Mouse (Mus musculus) inflammation-experienced regulatory T-cells, adult 6 months (primary cell): ENCODE data around the gene Col4a1. TPM values are rescaled to one million over a fixed set of nuclear protein-coding genes. Genes with fewer than 3 reads are reported as not detected.

ENCODE experiments used
- ATAC-seq: one replicate; pipeline ENCODE4 v1.8.0; 2017
- polyA plus RNA-seq, 3 experiments: library from polyadenylated mRNA; unstranded; fragments of 100-300 nt; shearing (Covaris generic); gene quantifications; one replicate each; pipeline ENCODE4 v1.2.1; 2017

The Col4a1 gene
- polyA plus RNA-seq, 3 experiments from 2014 or later: 0.40 TPM; not detected in 2

GRCm38 (mm10) chr8:11327722-11328417 lies 15.2 kb upstream of the Col4a1 start:
- no peak for ATAC-seq

- no peak for ATAC-seq
Measured at GRCm38 (mm10) chr8:11327298-11327697, 14.7 kb upstream of the Col4a1 start.

- ATAC-seq: no peak
Measured at GRCm38 (mm10) chr8:11324801-11325395, 12.3 kb upstream of the Col4a1 start.

- no peak for ATAC-seq
Measured at GRCm38 (mm10) chr8:11323681-11324080, 11.1 kb upstream of the Col4a1 start.

GRCm38 (mm10) chr8:11322724-11323585 lies 10.3 kb upstream of the Col4a1 start:
- ATAC-seq: no peak

GRCm38 (mm10) chr8:11321841-11322240 lies 9.2 kb upstream of the Col4a1 start:
- ATAC-seq: no peak

- ATAC-seq: no peak
Measured at GRCm38 (mm10) chr8:11319405-11319804, 6.8 kb upstream of the Col4a1 start.

- no peak for ATAC-seq
Measured at GRCm38 (mm10) chr8:11316118-11316517, 3.5 kb upstream of the Col4a1 start.

- no peak for ATAC-seq
Measured at GRCm38 (mm10) chr8:11315179-11315943, 2.7 kb upstream of the Col4a1 start.

GRCm38 (mm10) chr8:11314613-11315012 lies 2.0 kb upstream of the Col4a1 start:
- no peak for ATAC-seq

GRCm38 (mm10) chr8:11313176-11314111 lies 818 bp upstream of the Col4a1 start:
- no peak for ATAC-seq

GRCm38 (mm10) chr8:11311681-11312348 lies 811 bp downstream of the Col4a1 start:
- ATAC-seq: no peak

- no peak for ATAC-seq
Measured at GRCm38 (mm10) chr8:11310049-11310448, 2.6 kb downstream of the Col4a1 start.

GRCm38 (mm10) chr8:11309226-11309625 lies 3.4 kb downstream of the Col4a1 start:
- ATAC-seq: no peak

GRCm38 (mm10) chr8:11308570-11308998 lies 4.0 kb downstream of the Col4a1 start:
- ATAC-seq: no peak

GRCm38 (mm10) chr8:11307451-11307850 lies 5.2 kb downstream of the Col4a1 start:
- no peak for ATAC-seq

- ATAC-seq: no peak
Measured at GRCm38 (mm10) chr8:11305539-11305938, 7.1 kb downstream of the Col4a1 start.

- ATAC-seq: no peak
Measured at GRCm38 (mm10) chr8:11304027-11304601, 8.5 kb downstream of the Col4a1 start.

GRCm38 (mm10) chr8:11300436-11300835 lies 12.2 kb downstream of the Col4a1 start:
- no peak for ATAC-seq

- no peak for ATAC-seq
Measured at GRCm38 (mm10) chr8:11299317-11299602, 13.4 kb downstream of the Col4a1 start.
